Mouse (Mus musculus): ENCODE measurements around the gene Mtrex. TPM values are rescaled to one million over a fixed set of nuclear protein-coding genes. Genes with fewer than 3 reads are reported as not detected.

Mtrex gene
- polyA plus RNA-seq (2012; ENCODE audit: low replicate concordance): 0.70 and 2.6 TPM in 2 replicates

DNA sequence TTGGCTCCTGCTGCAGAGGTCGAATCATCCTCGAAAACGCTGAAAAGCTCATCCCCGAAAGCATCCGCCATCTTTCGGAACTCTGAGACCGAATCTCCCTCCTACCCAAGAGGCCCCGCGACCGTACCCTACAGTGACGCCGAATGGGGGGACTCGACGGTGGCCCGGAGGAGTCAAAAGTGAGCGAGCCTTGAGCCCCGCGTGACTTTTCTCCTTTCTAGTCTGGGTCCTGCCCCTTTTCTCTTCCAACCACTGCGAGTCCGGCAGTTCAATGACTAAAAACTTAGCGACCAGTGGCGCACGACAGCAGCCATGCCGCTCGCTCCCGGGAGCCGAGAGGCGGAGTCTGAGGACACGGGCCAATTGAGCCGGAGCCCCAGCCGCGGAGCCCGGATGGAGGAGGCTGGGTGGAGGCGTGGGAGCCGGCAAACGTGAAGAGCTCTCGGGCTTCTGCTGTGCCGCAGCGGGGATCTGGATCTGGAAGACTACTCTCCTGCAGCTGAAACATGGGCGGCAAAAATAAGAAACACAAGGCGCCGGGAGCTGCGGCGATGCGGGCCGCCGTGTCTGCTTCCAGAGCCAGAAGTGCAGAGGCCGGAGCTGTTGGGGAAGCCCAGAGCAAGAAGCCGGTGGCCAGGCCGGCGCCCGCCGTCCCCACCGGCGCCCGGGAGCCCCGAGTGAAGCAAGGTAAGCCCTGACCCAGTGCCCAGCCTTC, at the start of gene Mtrex, which contains the start of gene Dhx29:
TSS of gene Mtrex (minus strand) at position 112 of the 715 bp plus-strand sequence.
TSS of gene Dhx29 (plus strand) at position 168 of the 715 bp plus-strand sequence.

Other genes starting within 250 kb of the Mtrex start
- gene Plpp1, start 126.6 kb downstream of the Mtrex start, polyA plus RNA-seq (2012; ENCODE audit: low replicate concordance): 36.3 and 39.7 TPM in 2 replicates
- gene Dhx29, start 56 bp upstream of the Mtrex start, polyA plus RNA-seq (2012; ENCODE audit: low replicate concordance): 5.4 and 5.8 TPM in 2 replicates
- 0.34 TPM in 1 of 2 replicates, not detected in the other for gene Ccno, start 60.4 kb upstream of the Mtrex start, polyA plus RNA-seq (2012; ENCODE audit: low replicate concordance)
- not detected in 2 replicates for gene Mcidas, start 66.4 kb upstream of the Mtrex start, polyA plus RNA-seq (2012; ENCODE audit: low replicate concordance)
- 0.11 TPM in 1 of 2 replicates, not detected in the other for gene Cdc20b, start 107.7 kb upstream of the Mtrex start, polyA plus RNA-seq (2012; ENCODE audit: low replicate concordance)
- 0.23 TPM in 1 of 2 replicates, not detected in the other for gene Gpx8, start 119.0 kb upstream of the Mtrex start, polyA plus RNA-seq (2012; ENCODE audit: low replicate concordance)
- gene Gzma, start 173.6 kb upstream of the Mtrex start, polyA plus RNA-seq (2012; ENCODE audit: low replicate concordance): 3.2 TPM in 1 of 2 replicates, not detected in the other